ENCODE assay signal across 14 mouse cellular contexts in genomic region chr8:69796721-69797345, GRCm38 (mm10). TPM values are rescaled to one million over a fixed set of nuclear protein-coding genes. Genes with fewer than 3 reads are reported as not detected.
"Had no signal": no experiment of that assay in that cellular context is flagged by ENCODE, and none has a peak within 500 bp of the region (broad histone marks: within the 10 kb centered on the region; RNA-seq: fewer than 3 reads in every experiment).

No protein-coding gene starts in this region.

- H3K27ac ChIP-seq: intestine, embryonic 15.5 days; kidney, postnatal 0 days; layer of hippocampus, adult 2 months; left cerebral cortex, adult 2 months; limb, embryonic 10.5 days; liver, embryonic 15.5 days; midbrain, embryonic 13.5 days; stomach, postnatal 0 days had no signal

- H3K4me3 ChIP-seq: intestine, embryonic 15.5 days; layer of hippocampus, adult 2 months; left cerebral cortex, adult 2 months; limb, embryonic 10.5 days; liver, embryonic 15.5 days; midbrain, embryonic 13.5 days had no signal

- DNase-seq: kidney, adult 8-10 months; kidney, postnatal 4 days; lung, adult 2 months; lung, postnatal 36 days; right cerebral cortex, postnatal 14 days had no signal

- H3K27me3 ChIP-seq: intestine, embryonic 15.5 days; liver, embryonic 15.5 days; midbrain, embryonic 13.5 days had no signal

RNA-seq across cellular contexts. Expression of gene Gm20422, which starts 22.1 kb away (rescaled TPM):
- polyA plus RNA-seq: midbrain, postnatal 0 days had no signal
